Mouse (Mus musculus) liver, adult 2 months (tissue): ENCODE results near the gene Cpne9.

Source experiments
- CTCF ChIP-seq: fragments of 200-500 bp; IDR thresholded peaks from 2 replicates; pipeline ENCODE4 v1.5.1; 2011; ENCODE audit warnings: low read depth, low read length, control low read depth
- POLR2A ChIP-seq: fragments of 200-500 bp; IDR thresholded peaks from 2 replicates; pipeline ENCODE4 v1.6.1; 2011; ENCODE audit warnings: low read length, control low read depth; ENCODE audit not compliant: insufficient read depth; ENCODE audit errors: extremely low read depth

DNA sequence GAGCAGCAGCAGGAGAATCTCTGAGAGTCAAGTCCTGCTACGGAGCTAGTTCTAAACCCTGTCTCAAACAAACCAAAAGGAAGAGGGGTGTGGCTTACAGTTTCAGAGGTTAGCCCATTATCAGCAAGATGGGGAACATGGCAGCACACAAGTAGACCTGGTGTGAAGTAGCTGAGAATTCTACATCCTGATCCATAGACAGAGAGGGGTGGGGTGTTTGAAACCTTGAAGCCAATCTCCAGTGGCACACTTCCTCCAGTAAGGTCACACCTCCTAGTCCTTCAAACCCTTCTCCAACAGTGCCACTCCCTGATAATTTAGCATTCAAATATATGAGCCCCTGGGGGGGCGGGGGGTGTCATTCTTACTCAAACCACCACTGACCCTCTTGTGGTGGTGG is 13.9 kb downstream of the Cpne9 start:
- no peak for TF ChIP-seq POLR2A
- TF ChIP-seq CTCF: no peak
